In the genomic region with DNA sequence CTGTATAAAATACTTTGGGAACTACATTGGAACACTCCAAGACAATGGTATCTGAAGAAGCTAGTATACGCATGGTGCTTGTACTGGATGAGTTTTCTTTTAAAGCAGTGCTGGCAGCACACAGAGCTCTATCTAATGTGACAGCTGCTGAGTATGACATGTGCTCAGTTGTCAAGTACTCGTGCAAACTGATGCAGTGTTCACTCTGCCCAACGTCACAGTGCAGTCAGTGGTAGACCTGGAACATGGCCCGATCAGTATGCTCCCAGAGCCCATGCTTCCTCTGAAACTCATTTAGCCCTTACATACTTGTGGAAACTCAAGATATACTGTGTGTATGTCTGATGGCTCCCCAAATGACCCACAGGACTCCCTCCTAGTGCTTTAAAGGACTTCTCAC, we compare ENCODE assay signal across 24 mouse cellular contexts.
"Had no signal": no experiment of that assay in that cellular context is flagged by ENCODE, and none has a peak within 500 bp of the region (broad histone marks: within the 10 kb centered on the region; RNA-seq: fewer than 3 reads in every experiment).

No protein-coding gene starts in this region.

- H3K36me3 ChIP-seq: heart, embryonic 15.5 days had no signal

- DNase-seq: gastrocnemius, postnatal 14 days; gastrocnemius, postnatal 36 days; heart, adult 2 months; kidney, adult 11 months; kidney, adult 2 months; kidney, adult 9 months; kidney, postnatal 14 days; kidney, postnatal 36 days; layer of hippocampus, adult 9-11 months; layer of hippocampus, postnatal 36 days; left cerebral cortex, postnatal 4 days had no signal

- H3K27me3 ChIP-seq: heart, embryonic 13.5 days; heart, embryonic 15.5 days; hindbrain, embryonic 13.5 days; hindbrain, embryonic 15.5 days; kidney, embryonic 15.5 days; limb, embryonic 13.5 days; limb, embryonic 15.5 days; liver, embryonic 12.5 days had no signal

- ATAC-seq: hindbrain, postnatal 0 days; intestine, embryonic 16.5 days; liver, embryonic 12.5 days had no signal

- H3K4me1 ChIP-seq: heart, embryonic 15.5 days; hindbrain, embryonic 13.5 days; hindbrain, embryonic 15.5 days; kidney, embryonic 15.5 days; limb, embryonic 13.5 days; limb, embryonic 15.5 days; liver, embryonic 12.5 days had no signal

- H3K27ac ChIP-seq: heart, adult 2 months; heart, embryonic 13.5 days; heart, embryonic 15.5 days; hindbrain, embryonic 13.5 days; hindbrain, embryonic 15.5 days; hindbrain, postnatal 0 days; kidney, embryonic 15.5 days; kidney, postnatal 0 days; limb, embryonic 13.5 days; limb, embryonic 15.5 days; liver, embryonic 12.5 days; liver, embryonic 14.5 days had no signal

- H3K4me2 ChIP-seq: heart, embryonic 11.5 days; heart, embryonic 13.5 days; heart, embryonic 15.5 days; hindbrain, embryonic 13.5 days; hindbrain, embryonic 15.5 days; kidney, embryonic 15.5 days; limb, embryonic 13.5 days; limb, embryonic 15.5 days; liver, embryonic 12.5 days had no signal

- H3K9me3 ChIP-seq: heart, embryonic 13.5 days; heart, embryonic 15.5 days; hindbrain, embryonic 13.5 days; hindbrain, embryonic 15.5 days; kidney, embryonic 15.5 days; limb, embryonic 13.5 days; limb, embryonic 15.5 days; liver, embryonic 12.5 days had no signal

- H3K4me3 ChIP-seq: heart, adult 2 months; heart, embryonic 13.5 days; heart, embryonic 15.5 days; hindbrain, embryonic 13.5 days; hindbrain, embryonic 15.5 days; kidney, embryonic 15.5 days; limb, embryonic 13.5 days; limb, embryonic 15.5 days; liver, embryonic 12.5 days had no signal

- H3K9ac ChIP-seq: heart, embryonic 13.5 days; heart, embryonic 15.5 days; hindbrain, embryonic 13.5 days; hindbrain, embryonic 15.5 days; kidney, embryonic 15.5 days; limb, embryonic 13.5 days; limb, embryonic 15.5 days; liver, embryonic 12.5 days; liver, embryonic 14.5 days had no signal
